Mouse (Mus musculus) frontal cortex, postnatal 36 days (tissue): ENCODE measurements around the gene Klhdc10.

Source experiments
- DNase-seq, 2 experiments: peaks; one replicate each; pipeline ENCODE4 v3.0.0; 2022; ENCODE audit warnings: low spot score in 2 of 2

The Klhdc10 gene

DNA sequence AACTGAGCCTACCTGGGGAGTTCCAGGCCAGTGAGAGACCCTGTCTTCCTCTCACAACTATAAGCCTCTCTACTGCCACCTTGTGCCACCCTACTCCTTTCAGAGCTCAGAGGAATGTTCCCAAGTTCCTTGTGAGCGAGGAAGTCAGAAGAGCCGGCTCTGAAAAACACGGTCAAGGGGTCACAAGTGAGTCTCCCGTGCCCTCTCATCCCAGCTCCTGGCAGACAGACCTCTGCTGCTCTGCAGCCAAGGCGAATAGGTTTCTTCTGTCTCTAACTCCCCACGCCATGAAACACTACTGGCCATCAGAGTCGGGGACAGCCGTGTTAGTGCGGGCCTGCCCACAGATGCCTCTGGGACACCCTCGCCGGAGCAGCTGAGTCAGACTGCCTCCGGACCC, 67.0 kb downstream of the Klhdc10 start:
- DNase-seq: no peak

DNA sequence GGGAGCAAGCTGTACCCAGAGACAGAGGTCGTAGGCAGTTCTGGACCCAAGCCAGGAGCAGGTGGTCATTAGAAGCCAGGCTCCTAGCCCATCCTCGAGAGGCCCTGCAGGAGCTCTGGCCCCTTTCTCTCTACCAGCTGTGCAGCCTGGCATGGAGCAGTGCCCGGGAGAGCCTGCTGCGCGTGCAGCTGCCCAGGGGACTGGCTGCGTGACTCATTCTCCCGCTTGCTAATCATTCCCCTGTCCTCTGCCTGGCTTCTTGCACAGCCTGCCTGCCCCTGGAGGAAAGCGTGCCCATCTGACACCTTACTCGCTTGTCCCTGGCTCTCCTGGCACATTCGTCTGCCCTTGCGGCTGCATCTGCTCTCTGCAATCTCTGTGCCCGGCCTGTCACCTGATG, 67.7 kb downstream of the Klhdc10 start:
- no peak for DNase-seq

DNA sequence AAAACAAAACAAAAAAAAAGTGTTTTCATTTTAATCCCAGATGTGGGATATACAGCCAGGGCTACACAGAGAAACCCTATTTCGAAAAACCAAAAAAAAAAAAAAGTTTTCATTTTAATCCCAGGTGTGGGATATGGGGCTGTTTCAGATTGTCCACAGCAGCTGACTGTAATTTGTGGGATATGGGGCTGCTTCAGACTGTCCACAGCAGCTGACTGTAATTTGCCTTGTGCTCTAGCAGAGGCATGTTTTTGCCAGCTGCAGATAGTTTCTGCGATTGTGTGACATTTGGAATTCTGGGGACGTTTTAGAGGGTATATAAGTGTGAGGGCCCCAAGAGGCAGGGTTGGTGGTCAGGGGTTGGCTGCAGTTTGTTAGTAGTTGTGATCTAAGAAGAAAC, 70.0 kb downstream of the Klhdc10 start:
- DNase-seq: no peak

DNA sequence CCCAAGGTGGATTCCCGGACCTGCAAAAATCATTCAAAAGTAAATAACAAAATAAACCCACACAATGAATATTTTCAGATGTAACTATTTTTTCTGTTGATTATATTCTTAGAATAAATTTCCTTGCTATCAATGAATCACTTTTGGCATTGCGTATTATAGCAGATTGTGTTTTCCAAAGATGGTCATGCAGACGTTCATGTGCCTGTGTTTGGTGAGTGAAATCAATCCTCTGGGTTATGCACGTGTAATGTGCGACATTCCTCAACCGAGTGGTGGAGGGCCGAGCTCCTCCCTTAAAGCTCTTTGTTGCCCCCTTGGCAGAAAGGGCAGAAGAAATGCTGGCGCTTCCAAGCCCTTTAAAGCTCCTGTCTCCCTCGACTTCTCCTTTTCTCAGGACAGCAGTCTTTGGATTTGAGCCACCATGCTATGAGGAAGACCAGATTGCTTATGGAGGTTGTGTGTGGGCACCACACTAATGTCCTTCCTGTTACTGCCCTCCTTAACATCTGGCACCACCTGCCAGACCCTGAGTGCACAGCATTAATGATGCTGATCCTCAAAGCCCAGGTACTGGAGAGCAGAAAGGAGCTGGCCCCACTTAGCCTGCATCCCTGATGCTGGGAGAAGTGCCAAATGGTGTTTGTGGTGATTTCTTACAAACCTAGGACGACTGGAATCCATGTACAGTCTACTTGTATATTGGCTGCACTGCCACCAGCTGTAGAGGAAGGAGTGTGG, 74.5 kb downstream of the Klhdc10 start:
- no peak for DNase-seq

DNA sequence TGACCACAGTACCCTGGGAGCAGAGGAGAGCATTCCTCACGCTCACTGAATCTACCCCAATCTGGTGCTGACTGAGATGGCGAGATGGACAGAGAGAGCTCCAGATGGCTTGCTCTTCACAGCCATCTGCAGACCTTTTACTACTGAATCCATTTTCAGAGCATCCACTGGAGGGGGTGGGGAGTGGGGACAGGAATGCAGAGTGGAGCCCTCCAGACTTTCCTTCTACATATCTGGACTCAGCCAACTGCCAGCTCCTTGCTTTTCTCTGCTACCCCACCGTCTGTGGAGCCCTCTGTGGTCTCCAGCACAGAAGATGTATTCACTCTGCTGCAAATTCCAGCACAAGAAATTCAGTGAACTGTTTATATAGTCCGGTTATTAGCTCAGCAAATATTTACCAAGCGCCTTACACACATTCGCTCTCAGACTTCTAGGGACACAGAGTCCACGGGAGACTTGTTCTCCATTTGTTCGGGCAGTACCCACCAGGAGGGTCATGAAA, 75.6 kb downstream of the Klhdc10 start:
- no peak for DNase-seq

DNA sequence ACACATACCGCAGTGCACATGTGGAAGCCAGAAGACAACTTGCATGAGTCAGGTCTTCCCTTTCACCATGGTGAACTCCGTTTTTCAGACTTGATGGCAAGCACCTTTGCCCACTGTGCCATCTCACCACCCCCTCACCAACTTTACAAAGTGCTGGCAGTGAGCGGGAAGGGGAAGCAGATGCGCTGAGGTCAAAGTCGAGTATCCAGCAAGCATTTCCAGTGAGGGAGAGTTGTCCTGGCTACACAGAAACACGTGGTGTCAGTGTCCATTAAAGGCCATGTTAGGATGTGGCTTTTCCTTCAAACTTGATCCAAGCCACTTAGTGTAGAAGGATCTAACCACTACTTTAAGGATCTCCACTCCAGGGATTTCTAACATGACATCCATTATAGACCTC, 76.1 kb downstream of the Klhdc10 start:
- no peak for DNase-seq

DNA sequence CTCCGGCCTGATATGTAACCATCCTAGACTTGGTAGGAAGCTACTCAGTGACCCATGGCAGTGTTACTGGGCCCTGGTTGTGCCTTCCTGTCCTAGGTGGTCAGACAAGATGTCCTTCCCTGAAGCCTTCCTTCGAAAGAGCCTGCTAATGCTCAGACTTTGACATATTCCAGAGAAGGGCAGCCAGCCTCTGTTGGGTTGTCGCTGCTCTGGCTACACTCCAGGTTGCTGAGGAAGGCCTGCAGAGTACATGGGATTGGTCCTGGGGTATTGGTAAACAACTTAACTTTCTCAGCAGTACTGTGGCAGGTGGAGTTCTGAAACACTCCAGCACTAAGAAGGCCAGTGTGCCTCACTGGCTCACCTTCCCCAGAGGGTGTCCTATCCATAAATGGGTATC, 77.8 kb downstream of the Klhdc10 start:
- DNase-seq: no peak

DNA sequence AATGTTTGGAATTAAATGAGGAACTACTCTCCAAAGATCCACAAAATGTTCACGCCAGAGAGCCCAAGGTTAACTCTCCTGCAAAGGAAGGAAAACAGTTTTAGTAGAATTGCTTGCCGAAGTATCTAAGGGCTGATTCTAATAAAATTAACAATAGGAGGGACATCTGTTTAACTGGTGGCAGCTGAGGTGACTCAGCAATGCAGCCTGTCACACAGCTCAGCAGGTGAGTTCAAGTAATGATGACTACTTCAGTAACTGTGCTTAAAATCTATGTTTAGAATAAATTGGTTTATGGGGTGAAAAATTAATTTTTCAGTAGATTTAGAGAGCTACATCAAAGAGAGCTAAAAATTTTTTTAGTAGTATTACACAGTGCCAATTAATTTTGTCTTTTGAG, 81.2 kb downstream of the Klhdc10 start:
- no peak for DNase-seq

DNA sequence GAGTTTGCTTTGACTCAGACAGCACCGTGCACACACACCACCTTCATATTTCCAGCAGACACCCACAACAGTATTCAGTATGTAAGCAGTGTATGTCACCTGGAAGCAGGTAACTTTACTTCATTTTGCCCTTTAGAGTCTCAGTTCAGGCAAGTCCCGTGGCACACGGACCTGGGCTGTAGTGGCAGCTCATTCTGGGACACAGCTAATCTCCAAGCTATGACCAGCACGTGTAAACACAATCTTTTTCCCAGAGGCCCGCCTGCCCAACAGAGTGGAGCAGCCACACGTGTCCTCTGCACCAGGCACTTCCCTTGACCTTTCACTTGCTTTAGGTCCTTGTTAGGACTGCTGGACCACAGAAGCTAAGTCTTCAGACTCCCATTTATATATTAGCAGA, 84.8 kb downstream of the Klhdc10 start:
- no peak for DNase-seq

DNA sequence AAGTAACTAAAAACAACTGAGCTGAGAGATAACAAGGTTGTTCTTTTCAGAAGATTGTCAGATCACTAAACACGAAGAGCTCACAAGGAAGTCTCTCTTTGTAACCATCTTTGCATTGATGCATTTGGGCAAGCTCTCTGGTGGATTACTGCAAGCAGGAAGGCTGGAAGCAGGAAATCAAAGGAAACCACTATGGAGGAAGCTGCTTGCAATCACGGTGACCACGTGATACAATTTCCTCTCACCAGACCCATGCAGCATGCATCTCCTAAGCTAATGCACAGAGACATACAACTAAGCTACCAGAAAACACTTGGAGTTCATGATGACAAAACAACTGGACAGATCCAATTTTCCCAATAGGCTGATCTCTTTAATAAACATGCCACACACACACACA, 97.4 kb downstream of the Klhdc10 start:
- no peak for DNase-seq
